Mouse (Mus musculus) thymus, postnatal 0 days (tissue): ENCODE measurements around the gene Prl2c1. TPM values are rescaled to one million over a fixed set of nuclear protein-coding genes. Genes with fewer than 3 reads are reported as not detected.
"Not testable (repeated sequence)": the region's sequence is repeated elsewhere in the genome, so short reads cannot be mapped to it uniquely, and the experiment has no call there.

Experiments
- DNase-seq: peaks from one replicate; pipeline ENCODE4 v3.0.0-alpha.2; 2015; ENCODE audit warnings: low spot score
- polyA plus RNA-seq: library from polyadenylated mRNA; unstranded; fragments of >200 nt; fragmentation: Nextera tagmentation; extraction: Ambion mirVana; gene quantifications from 2 replicates; pipeline ENCODE4 v1.2.1, GENCODE M21; 2015

Prl2c1 gene
- polyA plus RNA-seq, result not detected in 2 replicates

- DNase-seq, result no peak
Observed at GRCm38 (mm10) chr13:27849042-27849441, at the start of gene Prl2c1. Prl2c1 (plus strand) TSS chr13:27849342.

DNA sequence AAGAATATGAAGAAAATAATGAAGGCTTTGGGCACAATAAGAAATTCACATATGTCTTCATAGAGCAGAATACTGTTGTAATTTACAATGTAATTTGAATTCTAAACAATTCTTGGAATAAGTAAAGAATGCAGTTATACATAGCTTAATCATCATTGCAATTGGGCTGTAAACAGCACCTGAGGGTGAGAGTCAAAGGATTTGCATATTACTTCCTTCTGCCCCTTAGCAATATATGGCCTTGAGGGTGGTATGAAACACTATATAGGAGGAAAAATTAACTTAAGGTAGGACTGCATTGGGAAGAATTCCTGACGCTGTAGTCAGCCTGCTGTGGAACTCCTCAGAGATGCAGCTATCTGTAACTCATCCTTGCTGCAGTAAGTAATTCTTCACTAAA lies 47.8 kb upstream of the Prl2c1 start, which contains the start of gene Prl2a1:
Gene Prl2a1 (plus strand): TSS at position 301 of the 400 bp plus-strand sequence.
- DNase-seq, result no peak

GRCm38 (mm10) chr13:27802765-27803164 lies 46.4 kb upstream of the Prl2c1 start:
- DNase-seq, result no peak

DNA sequence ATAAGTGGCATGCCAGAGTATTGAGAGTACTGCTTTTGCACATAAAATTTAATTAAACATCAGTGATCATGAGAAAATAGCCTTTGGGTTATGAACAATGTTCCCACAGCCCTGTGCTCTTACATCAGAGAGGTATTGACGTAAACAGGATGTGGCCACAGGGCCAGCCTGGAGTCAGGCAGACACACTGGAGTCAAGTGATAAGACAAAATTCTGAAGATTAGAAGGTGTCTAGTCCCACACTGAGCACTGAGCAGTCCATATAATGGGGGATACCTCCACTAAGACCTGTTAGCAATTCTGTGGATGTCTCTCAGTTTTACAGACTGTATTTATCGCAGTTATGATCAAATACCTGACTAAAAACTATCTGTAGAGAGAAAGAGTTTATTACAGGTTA lies 55.1 kb downstream of the Prl2c1 start:
- not testable (repeated sequence) for DNase-seq

Other genes starting within 250 kb of the Prl2c1 start
- gene Prl7b1, start 238.8 kb upstream of the Prl2c1 start, polyA plus RNA-seq, result not detected in 2 replicates
- gene Prl7a1, start 206.8 kb upstream of the Prl2c1 start, polyA plus RNA-seq, result not detected in 2 replicates
- gene Prl7a2, start 181.3 kb upstream of the Prl2c1 start, polyA plus RNA-seq, result not detected in 2 replicates
- not detected in 2 replicates for gene Prl7d1, start 132.6 kb upstream of the Prl2c1 start, polyA plus RNA-seq
- gene Prl7c1, start 68.5 kb upstream of the Prl2c1 start, polyA plus RNA-seq, result not detected in 2 replicates
- gene Prl2a1, start 47.7 kb upstream of the Prl2c1 start, polyA plus RNA-seq, result 0.36 and 0.44 TPM in 2 replicates
- not detected in 2 replicates for gene Prl4a1, start 166.9 kb downstream of the Prl2c1 start, polyA plus RNA-seq